Mouse (Mus musculus): Measurements from ENCODE around the gene Olfr877.

DNA sequence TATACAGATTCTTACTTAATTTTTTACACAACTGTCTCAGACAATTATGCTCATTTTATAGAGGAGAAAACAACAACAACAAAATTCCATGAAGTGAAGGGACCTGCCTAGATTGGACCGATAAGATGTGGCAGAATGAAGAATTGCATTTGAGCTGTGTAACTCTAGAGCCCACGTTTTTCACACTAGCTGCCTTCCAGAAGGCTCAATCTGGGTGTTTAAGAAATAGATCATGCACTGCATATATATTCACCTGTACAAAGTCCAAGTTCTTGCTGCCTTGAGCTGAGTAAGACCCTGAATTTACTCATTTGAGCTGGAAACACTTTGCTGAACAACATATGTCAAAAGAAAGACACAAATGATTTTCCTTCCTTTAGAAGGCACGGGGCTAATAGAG lies 51.5 kb downstream of the Olfr877 start:
- TF ChIP-seq CTCF (IDR thresholded peaks at IDR 0.05; ENCODE audit: low read depth) (no peak), EP300 (optimal IDR thresholded peaks at IDR 0.05) (no peak)

All from stomach, postnatal 0 days (tissue).